Mouse (Mus musculus) layer of hippocampus, adult 9-11 months (tissue): ENCODE results near the gene Lrrc18.
A peak's percentile ranks its signal among the peaks of the same experiment; 100 is the strongest.

Experiments used
- DNase-seq: peaks from one replicate; pipeline ENCODE4 v3.0.0; 2022

The Lrrc18 gene

DNA sequence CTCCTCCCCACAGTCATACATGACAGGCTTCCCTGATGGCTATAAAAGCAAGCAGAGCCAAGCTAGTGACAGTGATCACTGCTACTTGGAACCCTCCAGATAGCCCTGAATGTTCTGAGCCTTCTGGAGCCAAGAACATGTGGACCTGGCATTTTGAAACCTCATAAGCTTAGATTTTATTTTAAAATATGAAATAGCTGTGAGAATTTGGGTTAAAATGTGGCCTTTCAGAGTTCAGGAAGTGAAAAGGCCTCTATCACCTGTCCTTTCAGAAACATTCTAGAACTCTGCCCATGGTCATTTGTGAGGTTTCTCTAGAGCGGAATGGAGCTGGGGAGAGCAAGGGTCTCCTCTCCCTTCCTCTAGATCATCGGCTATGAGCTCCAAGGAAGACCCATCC, at the start of gene Lrrc18:
TSS of gene Lrrc18 (plus strand) at position 301 of the 400 bp plus-strand sequence.
- no peak for DNase-seq

DNA sequence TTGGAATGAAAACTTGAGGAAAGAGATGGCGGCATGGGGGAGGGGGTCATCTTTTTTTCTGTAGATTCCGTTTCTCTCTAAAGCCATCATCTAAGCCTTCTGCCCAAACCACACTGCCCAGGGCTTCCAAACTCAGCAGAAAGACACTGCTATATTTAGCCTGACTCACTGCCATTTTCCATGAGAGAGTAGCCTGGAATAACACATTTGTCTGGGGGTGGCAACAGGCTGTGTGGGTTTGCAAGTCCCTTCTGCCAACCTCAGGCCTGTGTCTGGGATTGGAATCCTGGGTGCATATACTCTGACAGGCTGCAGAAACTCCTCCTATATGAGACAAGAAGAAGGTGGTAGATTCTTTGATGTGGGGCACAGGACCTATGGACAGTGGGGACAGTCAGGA, 43.7 kb upstream of the Lrrc18 start:
- DNase-seq = peak; percentile 78

DNA sequence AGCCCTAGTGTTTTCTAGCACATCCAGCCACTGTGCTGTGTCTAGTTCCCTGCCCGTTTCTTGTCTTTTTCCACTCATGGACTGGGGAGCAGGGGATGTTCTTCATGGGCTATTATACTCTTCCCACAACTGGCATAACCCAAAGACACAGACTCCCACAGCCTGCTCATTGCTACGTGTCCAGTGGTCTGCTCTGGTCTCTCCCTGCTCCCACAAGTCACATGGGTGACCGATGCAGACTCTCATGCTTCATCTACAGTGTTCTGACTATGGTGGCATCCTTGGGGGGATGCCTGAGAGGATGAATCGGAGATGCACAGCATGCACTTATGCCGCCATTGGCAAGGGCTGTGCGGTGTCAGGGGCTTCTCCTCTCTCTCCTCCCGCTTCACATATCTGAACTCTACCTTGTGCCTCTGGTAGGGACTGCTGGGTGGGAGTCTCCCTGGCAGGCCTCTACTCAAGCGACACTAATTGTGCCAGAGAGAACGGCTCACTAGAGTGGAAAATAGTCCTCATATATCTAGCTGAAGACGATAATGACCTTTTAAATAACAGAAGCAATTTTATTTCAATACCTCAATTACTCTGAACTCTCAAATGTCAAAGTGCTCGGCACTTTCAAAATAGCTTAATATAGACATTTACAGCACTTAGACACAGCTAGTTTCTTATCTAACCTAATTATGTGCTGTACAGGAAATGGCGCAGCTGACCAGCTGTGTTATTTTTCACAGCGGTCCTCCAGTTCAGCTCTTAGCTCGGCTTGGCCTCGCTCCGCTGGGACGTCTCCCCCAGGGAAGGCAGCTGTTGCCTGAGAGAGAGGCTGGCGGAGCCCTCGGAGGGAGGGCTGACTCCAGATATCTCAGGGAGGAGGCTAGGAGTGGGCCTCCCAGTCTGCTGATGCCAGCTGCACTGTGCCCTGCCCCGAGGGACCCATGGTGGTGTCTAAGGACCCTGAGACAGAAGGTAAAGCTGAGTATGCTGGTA, 40.6 kb upstream of the Lrrc18 start:
- no peak for DNase-seq

DNA sequence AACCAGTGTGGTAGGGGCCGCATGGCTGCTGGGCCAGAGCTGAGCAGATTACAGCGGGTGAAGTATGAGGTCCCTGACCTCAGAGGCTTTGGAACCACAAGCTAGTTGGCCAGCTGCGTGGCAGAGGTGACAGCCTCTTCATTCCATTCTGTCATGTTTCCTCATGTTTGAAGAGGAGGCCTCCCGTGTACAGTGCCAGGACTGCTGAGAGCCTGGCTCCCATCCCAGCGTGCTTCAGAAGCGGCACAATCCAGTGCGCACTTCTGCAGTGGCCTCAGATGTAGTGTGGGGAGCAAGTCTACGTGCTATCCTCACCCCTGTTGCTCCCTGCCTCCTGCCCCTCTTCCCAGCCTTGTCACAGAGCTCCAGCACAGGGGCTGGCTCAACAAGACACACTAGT, 34.7 kb upstream of the Lrrc18 start:
- DNase-seq = no peak

DNA sequence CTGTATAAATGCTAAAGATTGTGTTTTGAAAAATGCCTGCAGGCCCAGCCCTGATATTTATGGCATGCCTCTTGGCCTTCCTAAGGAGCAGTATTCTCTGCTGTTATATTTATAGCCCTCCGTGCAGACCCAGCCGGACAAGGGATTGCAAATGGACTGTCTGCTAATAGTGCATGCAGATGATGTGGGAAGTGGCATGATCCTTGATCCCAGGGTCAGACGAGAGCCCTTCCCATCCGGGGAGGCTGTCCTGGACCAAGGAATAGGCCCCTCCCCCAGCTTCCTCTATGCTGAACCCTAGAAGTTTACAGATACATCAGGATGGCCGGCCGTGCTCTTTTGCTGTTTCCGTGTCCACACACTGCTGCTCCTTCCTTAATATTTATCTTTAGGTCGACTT, 32.5 kb upstream of the Lrrc18 start:
- no peak for DNase-seq

DNA sequence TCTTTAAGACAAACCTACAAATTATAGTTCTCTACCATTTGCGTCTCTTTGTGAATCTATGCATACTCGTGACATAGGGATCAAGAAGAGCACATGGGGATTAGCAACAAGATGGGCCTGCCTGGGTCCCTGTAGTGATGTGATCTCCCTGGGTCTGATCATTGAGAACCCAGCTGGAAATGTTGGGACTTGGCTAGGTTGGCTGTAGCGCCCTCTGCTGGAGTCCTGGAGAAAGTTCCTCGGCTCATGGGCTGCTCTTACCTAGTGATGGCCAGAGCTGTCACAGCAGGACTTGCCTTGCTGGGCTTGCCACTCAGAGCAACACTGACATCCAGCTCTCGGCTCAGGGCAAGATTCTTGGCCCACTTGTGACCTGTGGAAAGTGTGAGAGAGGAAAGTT, 30.7 kb upstream of the Lrrc18 start:
- peak; percentile 44 for DNase-seq

DNA sequence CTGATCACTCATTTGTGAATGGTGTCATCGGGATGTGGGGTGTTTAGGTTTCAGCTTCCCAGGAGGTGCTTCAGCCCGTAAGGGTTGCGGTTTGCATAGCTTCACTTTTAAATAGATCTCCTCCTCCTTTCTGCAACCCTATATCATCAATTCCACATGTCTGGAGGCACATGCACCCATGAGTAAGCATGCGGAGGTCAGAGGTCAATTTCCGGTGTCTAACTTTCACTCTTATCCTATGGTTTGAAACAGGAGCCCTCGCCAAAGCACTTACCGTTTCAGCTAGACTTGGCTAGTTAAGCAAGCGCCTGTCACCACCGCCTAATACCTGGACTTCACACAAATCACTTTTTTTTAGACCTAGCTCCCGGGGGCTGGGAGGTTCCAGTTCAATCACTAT, 26.4 kb upstream of the Lrrc18 start:
- DNase-seq = no peak

DNA sequence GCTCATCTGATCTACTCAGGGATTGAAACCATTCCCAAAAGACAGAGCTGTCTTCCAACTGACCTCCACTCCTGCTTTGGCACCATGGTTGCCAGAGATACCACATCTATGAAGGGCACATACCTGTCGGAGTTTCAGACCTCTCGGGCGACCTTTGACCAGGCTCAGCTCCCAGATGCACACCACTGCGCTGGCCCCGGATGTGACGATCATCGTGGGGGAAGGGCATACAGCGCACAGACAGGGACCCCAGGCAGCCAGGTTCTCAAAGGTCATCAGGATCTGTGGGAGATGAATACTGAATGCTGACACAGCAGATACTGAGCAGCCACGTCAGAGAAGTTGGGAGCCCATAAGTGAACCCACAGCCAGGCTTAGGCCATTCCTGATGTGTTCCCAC, 20.5 kb upstream of the Lrrc18 start:
- no peak for DNase-seq

DNA sequence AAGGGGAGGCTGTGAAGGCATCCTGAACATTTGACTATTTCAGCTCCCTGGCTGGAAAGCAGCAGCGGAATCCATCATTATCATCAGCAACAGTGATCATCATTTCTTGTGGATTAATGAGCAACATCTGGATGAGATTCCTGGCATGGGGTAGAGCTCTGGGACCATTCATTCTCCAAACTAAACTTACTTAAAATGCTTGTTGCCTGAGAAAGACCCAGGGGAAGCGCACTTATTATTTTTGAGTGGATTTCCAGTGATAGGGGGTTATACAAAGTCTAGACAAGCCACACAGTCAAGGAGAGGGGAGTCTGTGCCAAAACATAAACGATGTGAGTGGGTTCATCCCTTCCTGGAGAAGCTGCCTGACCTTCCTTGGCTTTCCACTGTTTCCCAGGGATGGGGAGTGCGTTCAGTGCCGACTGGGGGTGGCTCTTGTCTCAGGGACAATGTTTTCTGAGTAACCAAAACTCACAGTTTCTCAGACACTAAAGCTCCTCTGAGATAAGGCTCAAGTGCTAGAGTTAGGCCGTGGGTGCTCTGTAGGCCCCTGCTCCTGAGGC, 6.9 kb upstream of the Lrrc18 start:
- DNase-seq = no peak

DNA sequence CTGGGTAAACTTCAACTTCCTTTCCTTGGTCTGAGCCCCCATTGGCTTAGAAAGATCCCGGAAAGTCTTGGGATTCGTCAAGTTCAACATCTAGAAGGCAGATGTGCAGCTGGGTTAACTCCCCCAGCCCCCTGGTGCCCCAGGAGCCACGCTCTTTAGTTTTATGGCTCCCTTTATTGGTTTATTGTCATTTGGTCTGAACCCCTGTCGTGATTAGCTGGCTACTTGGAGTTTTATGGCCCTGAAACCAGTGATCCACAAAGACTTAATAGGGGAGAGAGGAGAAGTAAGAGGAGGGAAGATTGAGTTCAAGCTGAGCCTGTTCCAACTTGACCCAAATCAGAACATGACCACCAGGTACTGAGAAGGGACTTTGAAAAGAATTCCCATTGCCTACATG, 4.5 kb upstream of the Lrrc18 start:
- no peak for DNase-seq

DNA sequence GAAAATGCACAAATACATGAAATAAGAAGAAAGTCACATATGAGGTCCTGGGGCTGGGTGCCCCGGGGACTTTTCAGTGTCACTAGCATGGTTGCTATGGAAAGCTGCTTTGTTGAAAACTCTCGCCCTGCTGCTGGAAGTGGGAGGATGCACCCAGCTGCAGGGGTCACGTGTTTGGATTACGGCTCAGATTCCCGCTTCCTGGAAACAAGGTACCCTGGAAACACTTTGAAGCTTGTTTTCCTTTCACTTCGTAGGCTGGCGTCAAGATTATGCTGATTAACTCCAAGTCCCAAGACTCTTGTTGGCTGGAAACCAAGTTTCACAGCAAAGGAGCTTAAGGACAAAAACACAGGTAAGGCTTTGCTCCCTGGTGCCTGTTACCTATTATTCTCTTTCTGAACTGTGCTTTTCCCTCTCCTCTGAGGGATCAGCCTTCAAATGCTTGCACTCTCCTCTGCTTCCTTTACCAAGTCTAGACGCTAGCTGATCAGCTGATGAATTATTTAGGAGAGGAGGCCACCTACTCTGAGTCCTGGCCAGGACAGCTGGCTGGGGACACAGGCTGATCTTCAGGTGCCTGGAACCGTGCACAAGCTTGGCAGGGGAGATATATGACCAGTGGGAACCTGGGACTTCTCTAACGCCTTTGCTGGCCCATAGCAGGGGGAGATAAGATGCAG, 3.9 kb downstream of the Lrrc18 start:
- no peak for DNase-seq

DNA sequence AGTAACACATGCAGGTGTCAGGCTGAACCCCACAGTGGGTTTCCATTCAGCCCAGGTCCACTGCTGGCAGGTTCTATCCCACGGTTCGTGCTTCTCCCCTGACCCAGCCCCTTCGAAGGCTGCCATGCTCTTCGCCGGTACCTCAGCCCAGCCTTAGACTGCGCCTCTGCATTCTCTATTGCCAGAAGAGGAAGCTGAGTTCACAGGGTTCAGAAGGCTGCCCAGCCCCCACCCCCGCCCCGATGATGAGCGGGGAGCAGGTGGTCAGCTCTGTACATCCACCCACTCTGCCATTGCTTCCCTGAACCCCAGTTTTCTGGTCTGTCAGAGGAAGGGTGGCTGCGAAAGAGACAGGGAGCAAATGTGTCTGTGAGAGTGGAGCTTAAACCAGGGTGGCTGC, 8.3 kb downstream of the Lrrc18 start:
- no peak for DNase-seq

DNA sequence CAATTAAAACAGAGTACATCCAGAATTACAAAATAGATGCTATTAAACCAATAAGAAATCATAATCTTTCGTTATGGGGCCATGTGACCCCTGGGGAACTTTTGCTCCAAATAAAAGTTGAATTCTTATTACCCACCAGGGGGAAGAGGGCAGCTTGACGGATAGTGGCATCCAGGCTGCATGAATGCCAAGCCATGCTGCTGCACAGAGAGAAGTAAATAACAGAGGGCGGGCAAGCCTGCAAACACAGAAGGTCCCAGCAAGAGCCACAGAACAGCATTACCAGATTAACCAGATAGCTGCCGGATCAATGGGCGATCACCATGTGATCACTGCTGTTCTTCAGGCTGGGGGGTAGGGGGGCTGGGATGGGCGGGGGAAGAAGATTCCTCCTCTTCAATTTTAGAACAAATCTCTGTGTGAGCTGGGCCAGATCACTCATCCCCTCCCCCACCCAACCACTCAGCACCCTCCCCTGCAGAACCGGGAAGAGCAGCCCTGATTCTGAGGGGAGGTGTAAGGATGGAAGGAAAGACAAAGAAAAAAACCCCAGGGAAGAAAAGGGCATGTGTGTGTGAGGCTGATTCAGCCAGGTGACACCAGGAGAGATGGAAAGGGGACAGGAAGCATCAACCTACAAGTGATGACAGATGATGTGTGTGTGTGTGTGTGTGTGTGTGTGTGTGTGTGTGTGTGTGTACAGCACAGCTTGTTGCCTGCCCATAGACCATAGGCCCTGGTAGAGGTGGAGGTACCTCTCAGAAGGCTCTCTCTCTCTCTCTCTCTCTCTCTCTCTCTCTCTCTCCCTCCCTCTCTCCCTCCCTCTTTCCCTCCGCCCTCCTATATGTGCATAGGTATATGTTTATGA, 9.2 kb downstream of the Lrrc18 start:
- no peak for DNase-seq

DNA sequence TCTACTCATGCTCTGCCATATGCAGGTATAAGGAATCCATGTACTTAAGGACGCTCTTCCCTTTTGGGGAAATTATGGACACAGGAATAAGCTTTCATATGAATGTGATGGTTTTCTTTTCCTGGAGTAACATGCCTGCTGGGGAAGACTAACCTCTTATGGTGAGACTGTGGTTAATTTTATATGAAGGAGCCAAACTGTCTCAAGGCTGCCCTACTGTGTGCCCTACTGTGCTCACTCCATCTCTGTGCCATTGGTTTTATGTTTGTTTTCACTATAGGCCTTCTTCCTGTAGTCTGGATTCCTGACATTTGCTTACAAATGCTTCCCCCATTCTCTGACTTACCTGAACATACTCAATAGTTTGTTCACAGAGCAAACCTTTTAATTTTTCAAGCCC, 13.9 kb downstream of the Lrrc18 start:
- no peak for DNase-seq

DNA sequence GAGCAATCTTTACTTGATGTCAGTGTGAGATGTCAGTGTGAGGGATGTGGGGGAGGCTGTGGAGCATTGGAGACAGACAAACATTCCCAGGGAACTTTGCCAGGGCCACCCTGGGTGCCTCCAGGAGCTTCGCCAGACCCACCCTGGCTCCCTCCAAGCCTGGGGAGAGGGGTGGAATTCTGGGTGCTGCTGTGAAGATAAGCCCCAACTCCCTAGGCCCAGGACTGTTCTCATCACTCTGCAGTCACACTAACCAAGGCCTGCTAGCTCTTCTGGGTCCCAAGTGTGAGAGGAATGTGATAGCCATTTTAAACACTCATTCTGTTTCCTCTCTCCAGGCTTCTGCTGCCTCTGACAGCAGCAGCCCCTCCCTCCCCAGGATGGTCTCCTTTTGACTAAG, 16.5 kb downstream of the Lrrc18 start:
- DNase-seq = no peak

DNA sequence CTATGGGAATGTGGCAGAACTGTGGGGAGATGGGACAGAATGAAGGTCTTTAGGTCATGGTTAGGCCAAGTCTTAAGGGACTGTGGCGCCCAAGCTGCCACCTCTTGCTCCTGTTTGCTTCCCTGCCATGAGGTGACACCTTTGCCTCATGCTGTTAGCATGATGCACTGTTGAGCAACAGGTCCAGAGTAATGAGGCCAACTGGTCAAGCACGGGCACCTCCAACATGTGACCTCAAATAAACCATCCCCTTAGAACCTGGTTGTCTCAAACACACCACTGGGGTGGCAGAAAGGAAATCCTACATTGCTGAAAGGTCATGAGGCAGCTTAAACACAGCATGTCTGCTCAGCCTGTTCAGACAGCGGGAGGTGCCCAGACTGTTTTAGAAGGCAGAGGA, 27.9 kb downstream of the Lrrc18 start:
- DNase-seq = no peak

DNA sequence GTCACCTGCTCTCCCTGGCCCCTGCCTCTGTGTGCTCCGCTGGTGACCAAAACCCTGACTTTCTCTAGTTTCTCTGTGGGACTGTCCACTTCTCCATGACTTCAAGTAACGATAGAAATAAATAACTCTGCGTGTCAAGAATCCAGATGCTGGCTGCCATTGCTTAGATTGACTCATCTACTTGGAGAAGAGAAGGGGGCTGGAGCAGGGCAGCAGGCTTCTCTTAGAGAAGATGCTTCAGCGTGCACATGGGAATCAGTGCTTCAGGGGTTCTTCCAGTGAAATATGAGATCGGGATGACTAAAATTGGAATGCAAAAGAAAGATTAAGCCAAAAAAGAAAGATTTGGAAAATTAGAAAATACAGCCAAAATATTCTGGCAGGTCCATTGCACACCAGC, 28.4 kb downstream of the Lrrc18 start:
- no peak for DNase-seq

DNA sequence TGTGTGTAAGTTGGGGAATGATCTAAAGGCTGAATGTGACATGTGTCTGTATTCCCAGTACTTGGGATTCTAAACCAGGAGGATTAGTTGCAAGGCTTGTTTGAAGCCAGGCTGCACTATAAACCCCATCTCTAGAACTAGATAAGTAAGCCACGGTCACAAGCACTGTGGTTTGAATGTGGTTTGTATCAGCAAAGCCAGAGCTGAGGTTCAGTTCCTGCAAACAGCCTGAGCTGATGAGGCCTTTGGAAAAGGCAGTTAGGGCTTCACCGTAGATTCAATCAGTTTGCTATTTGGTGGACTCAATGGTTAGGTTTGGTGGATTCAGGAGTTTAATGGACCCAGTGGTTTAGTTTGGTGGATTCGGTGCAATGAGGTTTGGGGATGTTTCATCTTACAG, 39.7 kb downstream of the Lrrc18 start:
- DNase-seq = no peak

DNA sequence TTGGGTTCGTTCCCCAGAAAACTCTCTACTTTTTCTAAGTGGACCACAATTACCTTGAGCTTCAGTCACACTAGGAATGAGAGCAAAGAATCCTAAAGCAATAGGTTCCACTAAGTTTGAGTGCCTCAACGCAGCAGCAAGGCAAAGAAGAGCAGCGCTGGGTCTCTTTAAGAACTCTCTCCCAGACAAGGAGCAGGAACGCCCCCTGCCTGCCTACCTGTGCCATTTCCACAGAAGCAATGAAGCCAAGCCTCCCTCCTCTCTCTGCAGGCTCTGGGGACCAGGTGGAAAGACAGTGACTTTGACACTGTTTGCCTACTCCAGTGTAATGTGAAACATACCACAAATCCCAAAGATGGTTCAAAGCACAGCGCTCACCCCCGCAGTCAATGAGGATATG, 42.2 kb downstream of the Lrrc18 start:
- DNase-seq = no peak

DNA sequence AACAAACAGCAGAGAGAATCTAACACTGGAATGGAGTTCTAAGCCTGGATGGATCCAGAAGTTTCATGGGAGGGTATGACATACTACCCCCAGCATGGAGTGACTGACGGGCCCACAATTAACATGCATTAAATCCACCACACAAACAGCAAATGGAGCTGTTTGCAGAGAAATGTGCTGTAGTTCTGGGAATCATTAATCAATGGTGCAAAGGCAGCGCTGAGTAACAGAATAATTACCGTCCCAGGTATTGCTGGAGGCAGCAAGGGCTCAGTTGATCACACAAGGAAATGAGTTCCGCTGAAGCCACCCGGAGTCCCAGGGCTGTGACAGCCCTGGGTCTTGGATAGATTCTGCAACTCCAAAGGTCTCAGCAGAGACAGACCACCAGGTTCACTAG, 44.2 kb downstream of the Lrrc18 start:
- DNase-seq = no peak

DNA sequence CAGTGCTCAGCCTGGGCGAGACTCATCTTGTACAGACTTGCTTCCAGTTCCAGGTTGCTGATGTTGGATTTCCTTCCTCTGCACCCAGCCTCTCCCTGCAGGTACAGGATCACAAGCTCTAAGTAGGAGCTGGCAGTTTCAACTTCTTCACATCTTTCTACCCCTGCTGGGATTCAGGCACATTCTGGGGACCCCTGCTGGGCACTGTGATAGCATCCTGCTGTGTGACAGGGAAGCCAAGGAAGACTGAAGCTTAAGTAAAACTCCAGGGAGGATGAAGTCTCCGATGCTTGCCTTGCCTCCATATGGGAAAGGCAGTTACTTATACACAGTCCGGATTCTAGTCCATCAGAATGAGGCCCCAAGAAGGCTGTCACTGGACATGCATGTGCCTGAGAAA, 45.6 kb downstream of the Lrrc18 start:
- DNase-seq = no peak

DNA sequence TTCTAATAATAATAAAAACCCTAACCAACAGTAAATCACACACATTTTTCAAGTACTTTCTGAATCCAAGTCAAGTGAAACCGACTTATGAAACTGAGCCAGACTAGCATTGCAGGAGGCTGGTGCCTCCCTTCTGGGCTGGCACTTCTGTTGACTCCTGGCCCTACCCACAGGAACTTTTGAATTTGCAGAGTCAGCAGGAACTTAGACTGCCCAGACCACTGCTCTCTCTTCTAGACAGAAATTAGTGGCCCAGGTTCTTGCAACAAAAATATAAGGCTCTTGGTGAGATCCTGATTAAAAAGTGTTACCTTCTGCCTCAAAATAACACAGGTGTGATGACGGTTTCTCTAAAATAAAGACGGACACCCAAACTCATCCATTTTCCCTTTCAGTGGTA, 54.0 kb downstream of the Lrrc18 start:
- DNase-seq = no peak

DNA sequence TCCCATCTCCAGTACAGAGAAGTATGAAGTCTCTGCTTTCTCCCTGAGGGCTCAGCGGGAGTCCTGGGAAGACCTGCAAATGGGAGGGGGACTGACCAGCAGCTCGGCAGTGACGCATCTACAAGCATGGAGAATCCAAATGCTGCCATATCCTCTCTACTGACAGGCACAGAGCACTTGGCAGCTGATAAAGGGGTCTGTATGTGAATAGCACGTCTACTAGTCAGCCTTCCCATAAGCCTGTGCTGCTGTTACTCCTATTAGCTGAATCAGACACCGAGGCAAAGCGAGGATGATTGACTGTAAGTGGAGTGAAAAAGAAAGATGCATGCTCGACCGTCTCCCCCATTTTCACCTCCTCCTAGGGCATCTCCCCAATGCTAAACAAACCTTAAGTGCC, 62.3 kb downstream of the Lrrc18 start:
- DNase-seq = no peak
